Mouse (Mus musculus) liver, adult 2 months (tissue): ENCODE data around the gene Pax5.

Experiments used
- CTCF ChIP-seq: fragments of 200-500 bp; IDR thresholded peaks from 2 replicates; pipeline ENCODE4 v1.5.1; 2011; ENCODE audit warnings: low read depth, low read length, control low read depth
- POLR2A ChIP-seq: fragments of 200-500 bp; IDR thresholded peaks from 2 replicates; pipeline ENCODE4 v1.6.1; 2011; ENCODE audit warnings: low read length, control low read depth; ENCODE audit not compliant: insufficient read depth; ENCODE audit errors: extremely low read depth

GRCm38 (mm10) chr4:44549029-44549428 lies 161.3 kb downstream of the Pax5 start:
- TF ChIP-seq CTCF, result no peak
- no peak for TF ChIP-seq POLR2A
